Mouse (Mus musculus): Measurements from ENCODE around the gene Rpl32. TPM values are rescaled to one million over a fixed set of nuclear protein-coding genes. Genes with fewer than 3 reads are reported as not detected.
A peak's percentile ranks its signal among the peaks of the same experiment; 100 is the strongest.

Rpl32 gene
- total and polyA plus RNA-seq, 3 experiments: 4,514 to 5,400 TPM; not detected in 1

- no peak for TF ChIP-seq POLR2AphosphoS5 (IDR thresholded peaks at IDR 0.05; ENCODE audit: borderline replicate concordance, low read depth, low read length)
- TF ChIP-seq E2F4 (IDR thresholded peaks at IDR 0.05; ENCODE audit: borderline replicate concordance, low read depth, low read length): no peak
- TF ChIP-seq TCF12 (IDR thresholded peaks at IDR 0.05; ENCODE audit: low read depth, low read length): peak; percentile 91
- no peak for TF ChIP-seq ELF1 (IDR thresholded peaks at IDR 0.05; ENCODE audit: low read depth, low read length)
- no peak for TF ChIP-seq MAZ (IDR thresholded peaks at IDR 0.05; ENCODE audit: low read depth, low read length)
Observed at GRCm38 (mm10) chr6:115755536-115755935, 53.0 kb downstream of the Rpl32 start (continued).

Other genes starting within 250 kb of the Rpl32 start
- not detected in 2 replicates for gene Mkrn2os, start 216.2 kb downstream of the Rpl32 start, total RNA-seq (2012; rRNA removed)
- gene Mkrn2os, start 216.2 kb downstream of the Rpl32 start, polyA plus RNA-seq (2012; ENCODE audit: insufficient read depth in 1 of 2, insufficient read length in 2 of 2, low read depth in 1 of 2, low replicate concordance in 2 of 2, missing spikeins in 1 of 2): under 1 TPM in 1 of 2 experiments, not detected in 1; 0.46 TPM
- gene Mkrn2, start 206.8 kb downstream of the Rpl32 start, total RNA-seq (2012; rRNA removed): 13.1 and 15.8 TPM in 2 replicates
- 10 to 100 TPM in 1 of 2 experiments, not detected in 1; 38.1 TPM for gene Mkrn2, start 206.8 kb downstream of the Rpl32 start, polyA plus RNA-seq (2012; ENCODE audit: insufficient read depth in 1 of 2, insufficient read length in 2 of 2, low read depth in 1 of 2, low replicate concordance in 2 of 2, missing spikeins in 1 of 2)
- 79.3 and 79.7 TPM in 2 replicates for gene Raf1, start 132.1 kb downstream of the Rpl32 start, total RNA-seq (2012; rRNA removed)
- 10 to 100 TPM in 1 of 2 experiments, not detected in 1; 80.7 TPM for gene Raf1, start 132.1 kb downstream of the Rpl32 start, polyA plus RNA-seq (2012; ENCODE audit: insufficient read depth in 1 of 2, insufficient read length in 2 of 2, low read depth in 1 of 2, low replicate concordance in 2 of 2, missing spikeins in 1 of 2)
- 10.9 and 13.8 TPM in 2 replicates for gene Tmem40, start 46.3 kb downstream of the Rpl32 start, total RNA-seq (2012; rRNA removed)
- 10 to 100 TPM in 1 of 2 experiments, not detected in 1; 16.4 TPM for gene Tmem40, start 46.3 kb downstream of the Rpl32 start, polyA plus RNA-seq (2012; ENCODE audit: insufficient read depth in 1 of 2, insufficient read length in 2 of 2, low read depth in 1 of 2, low replicate concordance in 2 of 2, missing spikeins in 1 of 2)
- 1.8 and 2.4 TPM in 2 replicates for gene Cand2, start 34.2 kb downstream of the Rpl32 start, total RNA-seq (2012; rRNA removed)
- gene Cand2, start 34.2 kb downstream of the Rpl32 start, polyA plus RNA-seq (2012; ENCODE audit: insufficient read depth in 1 of 2, insufficient read length in 2 of 2, low read depth in 1 of 2, low replicate concordance in 2 of 2, missing spikeins in 1 of 2): 1 to 10 TPM in 1 of 2 experiments, not detected in 1; 6.6 TPM
- not detected in 2 replicates for gene Efcab12, start 29.7 kb upstream of the Rpl32 start, total RNA-seq (2012; rRNA removed)
- gene Efcab12, start 29.7 kb upstream of the Rpl32 start, polyA plus RNA-seq (2012; ENCODE audit: insufficient read depth in 1 of 2, insufficient read length in 2 of 2, low read depth in 1 of 2, low replicate concordance in 2 of 2, missing spikeins in 1 of 2): under 1 TPM in 1 of 2 experiments, not detected in 1; 0.11 TPM
- 5.6 and 6.4 TPM in 2 replicates for gene Mbd4, start 44.6 kb upstream of the Rpl32 start, total RNA-seq (2012; rRNA removed)
- gene Mbd4, start 44.6 kb upstream of the Rpl32 start, polyA plus RNA-seq (2012; ENCODE audit: insufficient read depth in 1 of 2, insufficient read length in 2 of 2, low read depth in 1 of 2, low replicate concordance in 2 of 2, missing spikeins in 1 of 2): 10 to 100 TPM in 1 of 2 experiments, not detected in 1; 10.1 TPM
- gene Ift122, start 44.7 kb upstream of the Rpl32 start, total RNA-seq (2012; rRNA removed): 3.3 and 4.0 TPM in 2 replicates
- 1 to 10 TPM in 1 of 2 experiments, not detected in 1; 8.0 TPM for gene Ift122, start 44.7 kb upstream of the Rpl32 start, polyA plus RNA-seq (2012; ENCODE audit: insufficient read depth in 1 of 2, insufficient read length in 2 of 2, low read depth in 1 of 2, low replicate concordance in 2 of 2, missing spikeins in 1 of 2)
- gene Rho, start 123.0 kb upstream of the Rpl32 start, total RNA-seq (2012; rRNA removed): not detected in 2 replicates
- under 1 TPM in 1 of 2 experiments, not detected in 1; 0.11 TPM for gene Rho, start 123.0 kb upstream of the Rpl32 start, polyA plus RNA-seq (2012; ENCODE audit: insufficient read depth in 1 of 2, insufficient read length in 2 of 2, low read depth in 1 of 2, low replicate concordance in 2 of 2, missing spikeins in 1 of 2)
- gene H1foo, start 136.2 kb upstream of the Rpl32 start, total RNA-seq (2012; rRNA removed): not detected in 2 replicates
- gene H1foo, start 136.2 kb upstream of the Rpl32 start, polyA plus RNA-seq (2012; ENCODE audit: insufficient read depth in 1 of 2, insufficient read length in 2 of 2, low read depth in 1 of 2, low replicate concordance in 2 of 2, missing spikeins in 1 of 2): not detected
- gene Plxnd1, start 186.3 kb upstream of the Rpl32 start, total RNA-seq (2012; rRNA removed): 4.8 and 6.6 TPM in 2 replicates
- gene Plxnd1, start 186.3 kb upstream of the Rpl32 start, polyA plus RNA-seq (2012; ENCODE audit: insufficient read depth in 1 of 2, insufficient read length in 2 of 2, low read depth in 1 of 2, low replicate concordance in 2 of 2, missing spikeins in 1 of 2): 10 to 100 TPM in 1 of 2 experiments, not detected in 1; 19.2 TPM

All from MEL (cell line).